In genomic region chr11:115264862-115265668, GRCm38 (mm10) we compare ENCODE assay signal across 10 mouse cellular contexts. TPM values are rescaled to one million over a fixed set of nuclear protein-coding genes. Genes with fewer than 3 reads are reported as not detected.
DNase-seq lines count a peak whose midpoint lies in the region; ATAC-seq and TF ChIP-seq lines count a peak whose summit lies in the region.
"Had no signal": no experiment of that assay in that cellular context is flagged by ENCODE, and none has a peak within 500 bp of the region (broad histone marks: within the 10 kb centered on the region; RNA-seq: fewer than 3 reads in every experiment).

No protein-coding gene starts in this region.

- peak; percentile 70 for TF ChIP-seq CTCF in heart, adult 2 months (IDR thresholded peaks at IDR 0.05)
- peak; percentile 76 for TF ChIP-seq CTCF in intestine, postnatal 0 days (IDR thresholded peaks at IDR 0.05; ENCODE audit: low read depth)

- H3K36me3 ChIP-seq in heart, adult 2 months (ENCODE audit: control insufficient read depth, insufficient read depth, low read length): no peaks in the 10 kb centered on the region
- peaks cover 17% of the 10 kb centered on the region for H3K36me3 ChIP-seq in embryonic facial prominence, embryonic 13.5 days
- peaks cover 20% of the 10 kb centered on the region for H3K36me3 ChIP-seq in intestine, postnatal 0 days (ENCODE audit: control insufficient read depth, insufficient read depth)
- H3K36me3 ChIP-seq in neural tube, embryonic 12.5 days: peaks cover 20% of the 10 kb centered on the region; the same call in 1 of the 2 replicates

- no peak for ATAC-seq in embryonic facial prominence, embryonic 13.5 days (ENCODE audit: insufficient number of reproducible peaks, insufficient read depth, low FRiP score, low TSS enrichment, low read depth)
- no peak for ATAC-seq in intestine, postnatal 0 days
- no peak for ATAC-seq in neural tube, embryonic 12.5 days (ENCODE audit: low FRiP score, low read depth)
- ATAC-seq: Patski had no signal

- WGBS in heart, adult 2 months: 15% methylated on average over 39 of the region's 39 CpGs
- 5% methylated on average over 39 of the region's 39 CpGs for WGBS in embryonic facial prominence, embryonic 13.5 days
- WGBS in intestine, postnatal 0 days: 9% methylated on average over 39 of the region's 39 CpGs
- 8% methylated on average over 39 of the region's 39 CpGs for WGBS in neural tube, embryonic 12.5 days

- no peak for DNase-seq in heart, adult 2 months
- DNase-seq in heart, postnatal 25 days (ENCODE audit: low spot score): no peak
- peak; percentile 51 for DNase-seq in CD4-positive helper T cell, adult 2 months (ENCODE audit: low read depth, low spot score)
- no peak for DNase-seq in left cerebral cortex, postnatal 36 days (ENCODE audit: low spot score in 2 of 2)
- no peak for DNase-seq in urinary bladder, postnatal 4 days (ENCODE audit: low spot score in 2 of 2)

- no peak for TF ChIP-seq POLR2A in heart, adult 2 months (IDR thresholded peaks at IDR 0.05; ENCODE audit: insufficient read depth, low read depth, low read length)

- H3K79me2 ChIP-seq in heart, adult 2 months (replicated peaks; ENCODE audit: control insufficient read depth, insufficient read depth, low read length): no peaks in the 10 kb centered on the region

- no peak overlapping the region for H3K27ac ChIP-seq in heart, adult 2 months
- H3K27ac ChIP-seq in embryonic facial prominence, embryonic 13.5 days: no peak overlapping the region
- no peak overlapping the region for H3K27ac ChIP-seq in intestine, postnatal 0 days (ENCODE audit: low read depth, low read length)
- no peak overlapping the region for H3K27ac ChIP-seq in neural tube, embryonic 12.5 days

- no peaks in the 10 kb centered on the region for H3K4me1 ChIP-seq in heart, adult 2 months (ENCODE audit: control insufficient read depth, insufficient read depth, low read length)
- peaks cover 19% of the 10 kb centered on the region for H3K4me1 ChIP-seq in embryonic facial prominence, embryonic 13.5 days
- H3K4me1 ChIP-seq in intestine, postnatal 0 days (replicated peaks; ENCODE audit: control insufficient read depth, insufficient read depth, low read length): no peaks in the 10 kb centered on the region
- peaks cover 24% of the 10 kb centered on the region for H3K4me1 ChIP-seq in neural tube, embryonic 12.5 days

- H3K27me3 ChIP-seq in heart, adult 2 months (ENCODE audit: control insufficient read depth, insufficient read depth, low read length): peaks cover 9% of the 10 kb centered on the region
- H3K27me3 ChIP-seq in embryonic facial prominence, embryonic 13.5 days: peaks cover 97% of the 10 kb centered on the region
- peaks cover 64% of the 10 kb centered on the region for H3K27me3 ChIP-seq in intestine, postnatal 0 days (replicated peaks; ENCODE audit: control insufficient read depth, insufficient read depth, low read length)
- H3K27me3 ChIP-seq in neural tube, embryonic 12.5 days (replicated peaks): peaks cover 88% of the 10 kb centered on the region

- no peaks in the 10 kb centered on the region for H3K9me3 ChIP-seq in embryonic facial prominence, embryonic 13.5 days
- no peaks in the 10 kb centered on the region for H3K9me3 ChIP-seq in intestine, postnatal 0 days (ENCODE audit: control insufficient read depth)
- H3K9me3 ChIP-seq in neural tube, embryonic 12.5 days: no peaks in the 10 kb centered on the region

- H3K9ac ChIP-seq in heart, adult 2 months (ENCODE audit: low read depth, low read length): no peak overlapping the region
- 0 out of 2 replicates have a peak overlapping the region, but pooled peaks have one; percentile 2 for H3K9ac ChIP-seq in embryonic facial prominence, embryonic 13.5 days
- H3K9ac ChIP-seq in intestine, postnatal 0 days (ENCODE audit: low read depth, low read length): no peak overlapping the region
- no peak overlapping the region for H3K9ac ChIP-seq in neural tube, embryonic 12.5 days

- H3K4me3 ChIP-seq in heart, adult 2 months: no peak overlapping the region
- H3K4me3 ChIP-seq in embryonic facial prominence, embryonic 13.5 days: peak overlapping the region; percentile 30
- peak overlapping the region; percentile 18; the same call in 1 of the 2 replicates for H3K4me3 ChIP-seq in intestine, postnatal 0 days (ENCODE audit: low read depth, low read length)
- H3K4me3 ChIP-seq in neural tube, embryonic 12.5 days: peak overlapping the region; percentile 18

- no peak for TF ChIP-seq EP300 in heart, adult 2 months (IDR thresholded peaks at IDR 0.05; ENCODE audit: insufficient read depth, low read depth, low read length)

- H3K4me2 ChIP-seq in embryonic facial prominence, embryonic 13.5 days: peak overlapping the region; percentile 57
- H3K4me2 ChIP-seq in intestine, postnatal 0 days (replicated peaks; ENCODE audit: low read depth): peak overlapping the region; percentile 41
- peak overlapping the region; percentile 65 for H3K4me2 ChIP-seq in neural tube, embryonic 12.5 days (replicated peaks)

- intact Hi-C loops in heart, adult 2 months (cut with DNase I): no loop called here
- intact Hi-C loops in heart, postnatal 25 days (cut with DNase I): no loop called here
- intact Hi-C loops in left cerebral cortex, postnatal 36 days (cut with DNase I): loop anchor here (5.0 kb wide), 1 partner anchor 183 kb away; no protein-coding TSS in a partner anchor

RNA-seq across cellular contexts. Expression of gene Grin2c, which starts 2.0 kb away (rescaled TPM):
- under 1 TPM; 0.25 to 0.26 TPM for total RNA-seq in heart, adult 2 months (2021)
- 1.6 and 2.0 TPM in 2 replicates for polyA plus RNA-seq in heart, adult 2 months (2012; rRNA removed)
- total RNA-seq in heart, postnatal 25 days (2021): under 1 TPM; 0.10 to 0.34 TPM
- polyA plus RNA-seq in embryonic facial prominence, embryonic 13.5 days (2015; fragmentation: Nextera tagmentation; extraction: Ambion mirVana): not detected in 2 replicates
- not detected in 2 replicates for polyA plus RNA-seq in intestine, postnatal 0 days (2015; fragmentation: Nextera tagmentation; extraction: Ambion mirVana)
- 0.96 and 1.0 TPM in 2 replicates for polyA plus RNA-seq in neural tube, embryonic 12.5 days (2016; fragmentation: Nextera tagmentation; extraction: Ambion mirVana)
- total RNA-seq in left cerebral cortex, postnatal 36 days (2021): 10 to 100 TPM; 38.6 to 42.5 TPM
- polyA plus RNA-seq: Patski had no signal

RNA-seq across cellular contexts. Expression of gene Fdxr, which starts 11.8 kb away (rescaled TPM):
- 1 to 10 TPM; 7.1 to 8.8 TPM for total RNA-seq in heart, adult 2 months (2021)
- polyA plus RNA-seq in heart, adult 2 months (2012; rRNA removed): 8.4 and 8.7 TPM in 2 replicates
- 1 to 10 TPM; 7.9 to 8.2 TPM for total RNA-seq in heart, postnatal 25 days (2021)
- 14.5 and 15.3 TPM in 2 replicates for polyA plus RNA-seq in embryonic facial prominence, embryonic 13.5 days (2015; fragmentation: Nextera tagmentation; extraction: Ambion mirVana)
- polyA plus RNA-seq in intestine, postnatal 0 days (2015; fragmentation: Nextera tagmentation; extraction: Ambion mirVana): 8.0 and 8.2 TPM in 2 replicates
- 16.4 and 18.9 TPM in 2 replicates for polyA plus RNA-seq in neural tube, embryonic 12.5 days (2016; fragmentation: Nextera tagmentation; extraction: Ambion mirVana)
- total RNA-seq in left cerebral cortex, postnatal 36 days (2021): 10 to 100 TPM; 14.2 to 22.5 TPM

RNA-seq across cellular contexts. Expression of gene Fads6, which starts 32.4 kb away (rescaled TPM):
- total RNA-seq in heart, adult 2 months (2021): 1 to 10 TPM; 1.6 to 1.8 TPM
- polyA plus RNA-seq in heart, adult 2 months (2012; rRNA removed): 1.9 and 2.0 TPM in 2 replicates
- 1 to 10 TPM; 1.1 to 1.5 TPM for total RNA-seq in heart, postnatal 25 days (2021)
- 0.31 and 0.43 TPM in 2 replicates for polyA plus RNA-seq in embryonic facial prominence, embryonic 13.5 days (2015; fragmentation: Nextera tagmentation; extraction: Ambion mirVana)
- polyA plus RNA-seq in intestine, postnatal 0 days (2015; fragmentation: Nextera tagmentation; extraction: Ambion mirVana): 0.26 and 0.55 TPM in 2 replicates
- 0.34 and 0.46 TPM in 2 replicates for polyA plus RNA-seq in neural tube, embryonic 12.5 days (2016; fragmentation: Nextera tagmentation; extraction: Ambion mirVana)
- total RNA-seq in left cerebral cortex, postnatal 36 days (2021): 10 to 100 TPM; 12.7 to 13.0 TPM

RNA-seq across cellular contexts. Expression of gene Otop2, which starts 41.9 kb away (rescaled TPM):
- not detected for total RNA-seq in heart, adult 2 months (2021)
- polyA plus RNA-seq in heart, adult 2 months (2012; rRNA removed): not detected in 2 replicates
- not detected for total RNA-seq in heart, postnatal 25 days (2021)
- polyA plus RNA-seq in embryonic facial prominence, embryonic 13.5 days (2015; fragmentation: Nextera tagmentation; extraction: Ambion mirVana): 0.20 TPM in 1 of 2 replicates, not detected in the other
- 0.05 TPM in 1 of 2 replicates, not detected in the other for polyA plus RNA-seq in intestine, postnatal 0 days (2015; fragmentation: Nextera tagmentation; extraction: Ambion mirVana)
- not detected in 2 replicates for polyA plus RNA-seq in neural tube, embryonic 12.5 days (2016; fragmentation: Nextera tagmentation; extraction: Ambion mirVana)
- total RNA-seq in left cerebral cortex, postnatal 36 days (2021): 1 to 10 TPM; 1.1 to 2.1 TPM
- polyA plus RNA-seq: liver, embryonic 16.5 days; Patski had no signal

RNA-seq across cellular contexts. Expression of gene Ush1g, which starts 56.8 kb away (rescaled TPM):
- total RNA-seq in heart, adult 2 months (2021): under 1 TPM in 1 of 2 experiments, not detected in 1; 0.07 TPM
- polyA plus RNA-seq in heart, adult 2 months (2012; rRNA removed): 0.10 and 0.18 TPM in 2 replicates
- total RNA-seq in heart, postnatal 25 days (2021): under 1 TPM in 1 of 2 experiments, not detected in 1; 0.20 TPM
- not detected in 2 replicates for polyA plus RNA-seq in embryonic facial prominence, embryonic 13.5 days (2015; fragmentation: Nextera tagmentation; extraction: Ambion mirVana)
- 0.05 and 0.09 TPM in 2 replicates for polyA plus RNA-seq in intestine, postnatal 0 days (2015; fragmentation: Nextera tagmentation; extraction: Ambion mirVana)
- polyA plus RNA-seq in neural tube, embryonic 12.5 days (2016; fragmentation: Nextera tagmentation; extraction: Ambion mirVana): 0.08 and 0.28 TPM in 2 replicates
- under 1 TPM; 0.39 to 0.49 TPM for total RNA-seq in left cerebral cortex, postnatal 36 days (2021)
